Mouse (Mus musculus) cerebellum, adult 2 months (tissue): ENCODE measurements around the gene Chaf1b. TPM values are rescaled to one million over a fixed set of nuclear protein-coding genes. Genes with fewer than 3 reads are reported as not detected.

Experiments
- DNase-seq, 2 experiments: peaks; one replicate each; pipeline ENCODE4 v3.0.0; 2021
- H3K27ac ChIP-seq: fragments of 200-500 bp; 2 replicates; pipeline ENCODE4 v1.5.1; 2012; ENCODE audit warnings: low read length, control low read depth, inconsistent platforms; ENCODE audit not compliant: insufficient read depth
- H3K27me3 ChIP-seq: fragments of 200-500 bp; 2 replicates; pipeline ENCODE4 v1.6.1; 2012; ENCODE audit warnings: inconsistent platforms, mild to moderate bottlenecking, low read length, moderate library complexity; ENCODE audit not compliant: control insufficient read depth, insufficient read depth
- H3K4me1 ChIP-seq: fragments of 200-500 bp; 2 replicates; pipeline ENCODE4 v1.6.1; 2011; ENCODE audit warnings: low read length; ENCODE audit not compliant: control insufficient read depth, insufficient read depth
- H3K4me3 ChIP-seq: fragments of 200-500 bp; replicated peaks from 2 replicates; pipeline ENCODE3; 2011; ENCODE audit warnings: mild to moderate bottlenecking, low read depth, low read length, control low read depth; ENCODE audit not compliant: insufficient read depth
- CTCF ChIP-seq: fragments of 200-500 bp; IDR thresholded peaks from 2 replicates; pipeline ENCODE4 v1.5.1; 2011; ENCODE audit warnings: low read depth, mild to moderate bottlenecking, control low read depth, low read length, moderate library complexity, borderline replicate concordance; ENCODE audit not compliant: insufficient read depth
- POLR2A ChIP-seq: fragments of 200-500 bp; IDR thresholded peaks from 2 replicates; pipeline ENCODE4 v1.6.1; 2011; ENCODE audit warnings: low read length, control low read depth, borderline replicate concordance; ENCODE audit not compliant: insufficient read depth
- WGBS: fragments of 180-500 bp; shearing (Covaris S2); methylation state at CpG from one replicate; pipeline ENCODE4 v1.1.7; 2018; 5-methylcytosine and 5-hydroxymethylcytosine counted together
- polyA plus RNA-seq: library from polyadenylated mRNA; depleted of rRNA; stranded (reverse); fragments of >200 nt; gene quantifications from 2 replicates; pipeline ENCODE4 v1.2.3, GENCODE M21; 2012; rRNA removed

Gene Chaf1b
- polyA plus RNA-seq: 0.51 and 0.89 TPM in 2 replicates

- under 1% methylated on average over 54 of the region's 54 CpGs for WGBS
- no peaks in the 10 kb centered on the region for H3K4me1 ChIP-seq
- DNase-seq: peak; percentile 90 to 92
- peak within 1 kb of the TSS; percentile 82 for H3K4me3 ChIP-seq
- no peaks in the 10 kb centered on the region for H3K27me3 ChIP-seq
- TF ChIP-seq CTCF (no peak), POLR2A (no peak)
- no peak within 1 kb of the TSS for H3K27ac ChIP-seq
Observed at GRCm38 (mm10) chr16:93883423-93884085, at the start of gene Chaf1b. Chaf1b (plus strand) TSS chr16:93883901.

GRCm38 (mm10) chr16:93834076-93834475 lies 49.6 kb upstream of the Chaf1b start:
- TF ChIP-seq CTCF (no peak), POLR2A (no peak)
- Histone ChIP-seq H3K27ac (no peak overlapping the region), H3K27me3 (no peaks in the 10 kb centered on the region), H3K4me3 (no peak overlapping the region), H3K4me1 (no peaks in the 10 kb centered on the region)
- WGBS: 90% methylated on average over 2 of the region's 2 CpGs
- no peak for DNase-seq

GRCm38 (mm10) chr16:93839049-93839448 lies 44.7 kb upstream of the Chaf1b start:
- Histone ChIP-seq H3K4me3 (no peak overlapping the region), H3K27me3 (no peaks in the 10 kb centered on the region), H3K4me1 (no peaks in the 10 kb centered on the region), H3K27ac (no peak overlapping the region)
- no peak for TF ChIP-seq POLR2A
- TF ChIP-seq CTCF: no peak
- no peak for DNase-seq
- 91% methylated on average over 1 of the region's 1 CpGs for WGBS

- no peak for TF ChIP-seq POLR2A
- TF ChIP-seq CTCF: no peak
- H3K27ac ChIP-seq: no peak overlapping the region
- H3K27me3 ChIP-seq: no peaks in the 10 kb centered on the region
- no peaks in the 10 kb centered on the region for H3K4me1 ChIP-seq
- WGBS: 99% methylated on average over 3 of the region's 3 CpGs
- DNase-seq: no peak
- H3K4me3 ChIP-seq: no peak overlapping the region
Observed at GRCm38 (mm10) chr16:93850527-93850926, 33.2 kb upstream of the Chaf1b start.

- Histone ChIP-seq H3K27ac (no peak overlapping the region), H3K27me3 (no peaks in the 10 kb centered on the region), H3K4me3 (no peak overlapping the region), H3K4me1 (no peaks in the 10 kb centered on the region)
- 95% methylated on average over 4 of the region's 4 CpGs for WGBS
- TF ChIP-seq CTCF: no peak
- TF ChIP-seq POLR2A: no peak
- DNase-seq: no peak
Observed at GRCm38 (mm10) chr16:93859967-93860366, 23.7 kb upstream of the Chaf1b start.

GRCm38 (mm10) chr16:93860686-93861085 lies 23.0 kb upstream of the Chaf1b start:
- H3K27me3 ChIP-seq: no peaks in the 10 kb centered on the region
- TF ChIP-seq POLR2A (no peak), CTCF (no peak)
- DNase-seq: no peak
- no peak overlapping the region for H3K4me3 ChIP-seq
- no peaks in the 10 kb centered on the region for H3K4me1 ChIP-seq
- H3K27ac ChIP-seq: no peak overlapping the region

GRCm38 (mm10) chr16:93874841-93875240 lies 8.9 kb upstream of the Chaf1b start:
- H3K27ac ChIP-seq: no peak overlapping the region
- no peak for DNase-seq
- no peak for TF ChIP-seq POLR2A
- no peak for TF ChIP-seq CTCF
- no peaks in the 10 kb centered on the region for H3K27me3 ChIP-seq
- no peak overlapping the region for H3K4me3 ChIP-seq
- WGBS: 95% methylated on average over 13 of the region's 13 CpGs
- H3K4me1 ChIP-seq: no peaks in the 10 kb centered on the region

GRCm38 (mm10) chr16:93877612-93878380 lies 5.9 kb upstream of the Chaf1b start:
- Histone ChIP-seq H3K4me3 (no peak overlapping the region), H3K27me3 (no peaks in the 10 kb centered on the region), H3K4me1 (no peaks in the 10 kb centered on the region), H3K27ac (no peak overlapping the region)
- WGBS: 91% methylated on average over 6 of the region's 6 CpGs
- TF ChIP-seq CTCF: no peak
- no peak for TF ChIP-seq POLR2A
- no peak for DNase-seq
